Mouse (Mus musculus) megakaryocyte, embryonic 14.5 days (primary cell): ENCODE measurements around the gene Apol9a.

ENCODE experiments used
- FLI1 ChIP-seq: IDR thresholded peaks from 2 replicates; pipeline ENCODE4 v1.6.1; 2012; ENCODE audit warnings: low read length, inconsistent platforms, mixed read lengths
- GATA1 ChIP-seq: IDR thresholded peaks from 3 replicates; pipeline ENCODE4 v1.6.1; 2012; ENCODE audit warnings: mixed read lengths, low read length, inconsistent platforms, borderline replicate concordance

- TF ChIP-seq GATA1, result no peak
- no peak for TF ChIP-seq FLI1
Measured at GRCm38 (mm10) chr15:77382880-77383279, 28.1 kb downstream of the Apol9a start.
